Mouse (Mus musculus) neural tube, embryonic 14.5 days (tissue): Measurements from ENCODE around the gene Pcdh9. TPM values are rescaled to one million over a fixed set of nuclear protein-coding genes. Genes with fewer than 3 reads are reported as not detected.

ENCODE experiments used
- ATAC-seq: fragments of 200-750 bp; cut with Nextera tagmentation; 2 replicates; pipeline ENCODE4 v1.8.0; 2017; ENCODE audit warnings: low read depth, mild to moderate bottlenecking, moderate TSS enrichment, moderate library complexity
- H3K27ac ChIP-seq: fragments of 300-500 bp; sonication (generic); 2 replicates; pipeline ENCODE4 v1.5.1; 2014; ENCODE audit warnings: low read depth, mild to moderate bottlenecking, control low read depth, low read length, moderate library complexity, mixed read lengths
- H3K27me3 ChIP-seq: fragments of 300-500 bp; sonication (generic); 2 replicates; pipeline ENCODE4 v1.6.1; 2014; ENCODE audit warnings: low read length; ENCODE audit not compliant: control insufficient read depth, insufficient read depth
- H3K36me3 ChIP-seq: fragments of 300-500 bp; sonication (generic); 2 replicates; pipeline ENCODE4 v1.6.1; 2014; ENCODE audit warnings: low read length, mixed read lengths; ENCODE audit not compliant: control insufficient read depth, insufficient read depth
- H3K4me1 ChIP-seq: fragments of 300-500 bp; sonication (generic); 2 replicates; pipeline ENCODE4 v1.6.1; 2014; ENCODE audit warnings: low read length; ENCODE audit not compliant: control insufficient read depth, insufficient read depth
- H3K4me2 ChIP-seq: fragments of 300-500 bp; sonication (generic); 2 replicates; pipeline ENCODE4 v1.6.1; 2014; ENCODE audit warnings: mild to moderate bottlenecking, low read depth, low read length, control low read depth
- H3K4me3 ChIP-seq: fragments of 300-500 bp; sonication (generic); 2 replicates; pipeline ENCODE4 v1.5.1; 2014; ENCODE audit warnings: low read depth, low read length, control low read depth, mixed read lengths
- H3K9ac ChIP-seq: fragments of 300-500 bp; sonication (generic); replicated peaks from 2 replicates; pipeline ENCODE4 v1.6.1; 2014; ENCODE audit warnings: low read depth, mild to moderate bottlenecking, control low read depth, low read length, mixed read lengths
- H3K9me3 ChIP-seq: fragments of 300-500 bp; sonication (generic); 2 replicates; pipeline ENCODE4 v1.6.1; 2016; ENCODE audit warnings: low read length; ENCODE audit not compliant: control insufficient read depth
- WGBS: fragments of 180-500 bp; shearing (Covaris S2); extraction: QIAGEN DNeasy Blood & Tissue Kit; methylation state at CpG from one replicate; pipeline ENCODE4 v1.1.7; 2014; 5-methylcytosine and 5-hydroxymethylcytosine counted together
- polyA plus RNA-seq: library from polyadenylated mRNA; unstranded; fragments of >200 nt; fragmentation: Nextera tagmentation; extraction: Ambion mirVana; gene quantifications from 2 replicates; pipeline ENCODE4 v1.2.1, GENCODE M21; 2014

The Pcdh9 gene
- polyA plus RNA-seq, 1 experiment from 2014 or later = 180 TPM

DNA sequence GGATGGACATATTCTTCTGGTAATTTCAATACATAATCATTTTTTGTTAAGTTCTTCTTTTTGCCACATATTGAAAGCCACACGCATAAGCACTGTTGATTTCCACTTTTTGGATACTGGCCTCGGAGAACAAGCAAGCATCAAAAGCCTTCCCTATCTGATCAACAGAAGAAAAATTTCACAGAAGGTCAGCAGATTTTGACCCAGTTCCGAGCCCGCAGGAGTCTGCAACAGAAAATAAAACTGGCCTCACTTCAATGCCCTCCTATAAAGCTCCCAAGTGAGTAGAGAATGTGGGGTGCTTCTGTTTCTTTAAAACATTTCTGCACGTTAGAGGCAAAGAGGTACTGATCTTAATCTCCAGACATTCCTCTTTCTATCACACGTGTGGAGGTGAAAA, 63.3 kb downstream of the Pcdh9 start:
- Histone ChIP-seq H3K4me3 (no peak overlapping the region), H3K4me1 (peaks cover 5% of the 10 kb centered on the region; the same call in 1 of the 2 replicates), H3K27ac (no peak overlapping the region), H3K4me2 (no peak overlapping the region), H3K27me3 (no peaks in the 10 kb centered on the region), H3K9ac (no peak overlapping the region), H3K9me3 (no peaks in the 10 kb centered on the region), H3K36me3 (no peaks in the 10 kb centered on the region)
- no peak for ATAC-seq
- 61% methylated on average over 6 of the region's 6 CpGs for WGBS

GRCm38 (mm10) chr14:93826042-93826462, 64.4 kb downstream of the Pcdh9 start:
- Histone ChIP-seq H3K4me2 (no peak overlapping the region), H3K9me3 (no peaks in the 10 kb centered on the region), H3K4me3 (no peak overlapping the region), H3K4me1 (peaks cover 5% of the 10 kb centered on the region; the same call in 1 of the 2 replicates), H3K36me3 (no peaks in the 10 kb centered on the region), H3K9ac (no peak overlapping the region), H3K27ac (no peak overlapping the region; the same call in 1 of the 2 replicates), H3K27me3 (no peaks in the 10 kb centered on the region)
- 31% methylated on average over 6 of the region's 6 CpGs for WGBS
- peak; percentile 78; the same call in 1 of the 2 replicates for ATAC-seq

DNA sequence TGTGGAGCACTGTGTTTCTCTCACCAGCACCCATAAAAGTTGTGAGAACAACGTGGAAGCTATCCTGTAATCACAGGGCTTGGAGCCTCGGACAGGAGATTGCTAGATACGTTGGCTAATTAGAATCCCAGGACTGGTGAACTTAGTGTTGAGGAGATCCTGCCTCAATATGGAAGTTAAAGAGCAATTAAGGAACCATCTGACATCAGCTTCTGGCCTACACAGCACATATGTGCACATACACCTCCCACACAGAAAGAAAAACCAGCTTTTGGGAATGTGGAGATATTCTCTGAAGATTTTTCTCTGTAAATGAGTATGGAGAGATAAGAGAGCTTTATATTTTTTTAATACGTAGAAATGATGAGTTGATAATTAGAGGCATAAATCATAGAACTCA, 71.6 kb downstream of the Pcdh9 start:
- Histone ChIP-seq H3K9me3 (no peaks in the 10 kb centered on the region), H3K4me3 (no peak overlapping the region), H3K9ac (no peak overlapping the region), H3K36me3 (no peaks in the 10 kb centered on the region), H3K4me1 (peaks cover 7% of the 10 kb centered on the region; the same call in 1 of the 2 replicates), H3K4me2 (no peak overlapping the region), H3K27me3 (no peaks in the 10 kb centered on the region), H3K27ac (no peak overlapping the region)
- WGBS = 82% methylated on average over 4 of the region's 4 CpGs
- no peak for ATAC-seq

DNA sequence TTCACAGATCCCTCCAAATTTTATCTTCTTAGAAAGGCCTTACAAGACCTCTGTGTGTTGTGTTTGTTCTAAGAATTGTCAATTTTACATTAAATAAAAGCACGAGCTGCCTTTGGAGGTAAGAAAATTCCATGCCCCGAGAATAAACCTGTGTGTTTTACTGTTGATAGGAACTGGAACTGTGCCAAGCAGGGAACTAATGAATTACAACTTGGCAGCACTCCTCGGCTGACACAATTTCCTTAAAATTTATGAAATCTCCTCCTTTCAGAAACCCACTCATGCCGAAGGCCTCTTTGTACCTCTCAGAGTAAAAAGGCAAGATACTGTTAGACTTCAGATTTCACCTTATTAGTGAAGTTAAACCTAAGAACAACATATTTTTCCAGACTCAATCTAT, 72.9 kb downstream of the Pcdh9 start:
- Histone ChIP-seq H3K27me3 (no peaks in the 10 kb centered on the region), H3K4me2 (no peak overlapping the region), H3K27ac (no peak overlapping the region), H3K9me3 (no peaks in the 10 kb centered on the region), H3K4me3 (no peak overlapping the region), H3K4me1 (peaks cover 7% of the 10 kb centered on the region; the same call in 1 of the 2 replicates), H3K9ac (no peak overlapping the region), H3K36me3 (no peaks in the 10 kb centered on the region)
- 15% methylated on average over 4 of the region's 4 CpGs for WGBS
- no peak for ATAC-seq

GRCm38 (mm10) chr14:93794530-93794929, 95.9 kb downstream of the Pcdh9 start:
- Histone ChIP-seq H3K27me3 (no peaks in the 10 kb centered on the region), H3K4me1 (no peaks in the 10 kb centered on the region), H3K9me3 (no peaks in the 10 kb centered on the region), H3K9ac (no peak overlapping the region), H3K36me3 (no peaks in the 10 kb centered on the region), H3K27ac (no peak overlapping the region), H3K4me3 (no peak overlapping the region), H3K4me2 (no peak overlapping the region)
- no peak for ATAC-seq
- WGBS = 80% methylated on average over 3 of the region's 3 CpGs

DNA sequence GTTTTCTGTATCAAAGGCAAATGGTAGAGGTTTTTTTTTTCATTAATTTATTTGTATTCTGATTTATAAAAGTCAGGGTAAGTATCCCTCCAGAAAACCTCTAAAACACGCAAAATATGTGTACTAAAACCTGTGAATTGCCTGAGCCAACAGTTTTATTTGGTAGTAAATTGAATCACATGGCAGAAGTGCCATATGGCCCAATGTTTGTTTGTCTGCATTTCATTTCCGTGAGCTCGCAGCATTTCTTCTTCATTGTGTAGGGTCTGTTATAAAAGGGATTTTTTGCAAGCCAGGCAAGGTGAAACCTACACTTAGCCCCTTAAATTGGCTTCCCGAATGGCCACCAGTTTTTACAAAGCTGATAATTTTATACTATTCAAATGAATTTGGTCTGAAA, 104.2 kb downstream of the Pcdh9 start:
- H3K4me2 ChIP-seq = no peak overlapping the region
- no peak overlapping the region for H3K9ac ChIP-seq
- no peak overlapping the region for H3K27ac ChIP-seq
- no peaks in the 10 kb centered on the region for H3K4me1 ChIP-seq
- no peak overlapping the region for H3K4me3 ChIP-seq
- ATAC-seq = no peak
- 57% methylated on average over 4 of the region's 4 CpGs for WGBS
- no peaks in the 10 kb centered on the region; the same call in 1 of the 2 replicates for H3K9me3 ChIP-seq
- no peaks in the 10 kb centered on the region for H3K27me3 ChIP-seq
- no peaks in the 10 kb centered on the region for H3K36me3 ChIP-seq

DNA sequence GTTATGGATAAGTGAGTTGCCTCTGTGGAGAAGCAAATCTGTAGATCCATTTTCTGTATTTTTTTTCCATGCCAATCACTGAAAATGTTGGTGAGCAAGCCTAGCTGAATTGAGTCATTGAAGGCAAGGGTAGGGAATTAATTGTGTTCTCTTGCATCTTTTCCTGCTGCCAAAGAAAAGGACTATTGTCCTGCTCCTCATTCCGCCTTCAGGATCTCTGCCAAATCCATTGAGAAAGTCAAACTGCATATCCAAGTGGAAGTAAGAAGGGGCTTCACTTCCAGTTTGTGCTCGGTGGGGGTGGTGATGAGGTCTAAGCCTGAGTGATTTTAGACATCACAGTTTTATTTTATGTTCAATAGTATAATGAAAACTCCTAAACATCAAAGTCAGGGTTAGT, 105.4 kb downstream of the Pcdh9 start:
- 31% methylated on average over 2 of the region's 2 CpGs for WGBS
- Histone ChIP-seq H3K9ac (no peak overlapping the region), H3K36me3 (no peaks in the 10 kb centered on the region), H3K27me3 (no peaks in the 10 kb centered on the region), H3K27ac (no peak overlapping the region), H3K4me2 (no peak overlapping the region), H3K4me3 (no peak overlapping the region), H3K9me3 (no peaks in the 10 kb centered on the region; the same call in 1 of the 2 replicates), H3K4me1 (no peaks in the 10 kb centered on the region)
- ATAC-seq = no peak

DNA sequence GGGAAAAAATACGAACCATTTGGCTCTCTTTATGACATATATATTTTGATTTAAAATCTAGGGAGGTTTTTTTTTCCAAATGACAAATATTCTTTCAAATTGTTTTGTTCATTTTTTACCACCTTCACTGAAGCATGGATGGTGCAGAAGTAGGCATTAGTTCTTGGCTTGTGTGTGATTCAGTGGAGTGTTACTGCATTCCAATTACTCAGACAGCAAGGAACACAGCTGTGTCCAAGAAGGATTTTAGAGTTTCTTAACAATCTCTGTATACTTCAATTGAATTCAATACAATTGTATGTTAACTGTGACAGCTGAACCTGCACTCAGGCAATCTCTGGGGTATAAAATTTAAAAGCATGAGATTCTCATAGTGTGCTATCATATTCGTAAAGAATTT, 127.6 kb downstream of the Pcdh9 start:
- Histone ChIP-seq H3K27ac (no peak overlapping the region), H3K4me2 (no peak overlapping the region), H3K27me3 (no peaks in the 10 kb centered on the region), H3K36me3 (no peaks in the 10 kb centered on the region), H3K4me3 (no peak overlapping the region), H3K4me1 (no peaks in the 10 kb centered on the region), H3K9ac (no peak overlapping the region), H3K9me3 (no peaks in the 10 kb centered on the region)
- WGBS = 89% methylated on average over 2 of the region's 2 CpGs
- no peak for ATAC-seq

GRCm38 (mm10) chr14:93734077-93734673, 156.3 kb downstream of the Pcdh9 start:
- Histone ChIP-seq H3K4me1 (no peaks in the 10 kb centered on the region), H3K27me3 (no peaks in the 10 kb centered on the region), H3K9me3 (no peaks in the 10 kb centered on the region), H3K36me3 (no peaks in the 10 kb centered on the region), H3K4me3 (no peak overlapping the region), H3K9ac (no peak overlapping the region), H3K27ac (no peak overlapping the region), H3K4me2 (no peak overlapping the region)
- WGBS = 71% methylated on average over 10 of the region's 10 CpGs
- ATAC-seq = no peak
